Mouse (Mus musculus): ENCODE results near the gene Ttll11. TPM values are rescaled to one million over a fixed set of nuclear protein-coding genes. Genes with fewer than 3 reads are reported as not detected.
A peak's percentile ranks its signal among the peaks of the same experiment; 100 is the strongest.

Gene Ttll11
- not detected in 2 replicates for polyA plus RNA-seq (2012; ENCODE audit: insufficient read depth, insufficient read length, missing spikeins)

- H3K4me3 ChIP-seq (ENCODE audit: insufficient read depth, low read length), result peak within 1 kb of the TSS; percentile 80
- H3K27ac ChIP-seq (ENCODE audit: insufficient read depth, low read depth, low read length), result no peak within 1 kb of the TSS
- peaks cover 13% of the 10 kb centered on the region for H3K4me1 ChIP-seq (ENCODE audit: control insufficient read depth, insufficient read depth, low read length)
- TF ChIP-seq POLR2A (IDR thresholded peaks at IDR 0.05; ENCODE audit: borderline replicate concordance, low read depth, low read length) (no peak), CTCF (IDR thresholded peaks at IDR 0.05; ENCODE audit: low read depth, low read length) (no peak)
Measured at GRCm38 (mm10) chr2:35979644-35980021, at the start of gene Ttll11. Ttll11 (minus strand) TSS chr2:35979913.

- H3K4me3 ChIP-seq (ENCODE audit: insufficient read depth, low read length), result no peak overlapping the region
- TF ChIP-seq POLR2A (IDR thresholded peaks at IDR 0.05; ENCODE audit: borderline replicate concordance, low read depth, low read length) (no peak), CTCF (IDR thresholded peaks at IDR 0.05; ENCODE audit: low read depth, low read length) (no peak)
- H3K4me1 ChIP-seq (ENCODE audit: control insufficient read depth, insufficient read depth, low read length), result no peaks in the 10 kb centered on the region
- H3K27ac ChIP-seq (ENCODE audit: insufficient read depth, low read depth, low read length), result no peak overlapping the region
Measured at GRCm38 (mm10) chr2:36023291-36023690, 43.6 kb upstream of the Ttll11 start.

DNA sequence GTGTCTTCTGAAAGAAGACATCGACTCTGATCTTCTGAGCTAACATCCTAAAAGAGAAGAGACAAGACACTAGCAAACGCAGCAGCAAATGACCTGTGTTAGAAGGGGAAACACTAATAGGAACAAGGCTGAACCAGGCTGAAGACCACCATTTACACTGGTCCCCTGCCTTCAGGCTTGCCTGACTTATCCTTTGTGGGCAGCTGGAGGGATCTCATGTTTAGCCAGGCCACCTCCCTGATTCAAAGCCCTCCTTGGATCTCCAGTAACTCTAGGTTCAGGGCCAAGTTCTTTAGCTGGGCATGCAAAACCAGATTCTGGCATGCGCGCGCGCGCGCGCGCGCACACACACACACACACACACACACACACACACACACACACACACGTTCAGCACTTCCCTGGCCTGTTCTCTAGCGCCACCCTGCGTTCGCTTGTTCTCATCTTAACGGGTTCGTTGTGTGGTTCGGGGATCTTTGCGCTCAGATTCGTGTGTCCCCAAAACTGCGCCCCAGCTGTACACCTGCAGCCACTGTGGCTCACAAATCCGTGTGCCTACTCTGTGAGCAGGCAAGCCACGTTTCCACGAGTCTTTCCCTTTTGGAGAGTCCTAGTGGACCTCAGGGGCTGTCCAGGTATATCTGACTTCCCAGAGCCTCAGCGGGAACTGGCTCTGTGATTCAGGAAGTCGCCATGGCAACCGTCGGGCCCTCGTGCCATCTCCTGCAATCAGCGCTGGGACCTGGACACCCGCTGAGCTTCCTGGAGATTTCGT, 41.9 kb upstream of the Ttll11 start:
- no peak overlapping the region for H3K27ac ChIP-seq (ENCODE audit: insufficient read depth, low read depth, low read length)
- TF ChIP-seq CTCF (IDR thresholded peaks at IDR 0.05; ENCODE audit: low read depth, low read length) (no peak), POLR2A (IDR thresholded peaks at IDR 0.05; ENCODE audit: borderline replicate concordance, low read depth, low read length) (no peak)
- no peak overlapping the region for H3K4me3 ChIP-seq (ENCODE audit: insufficient read depth, low read length)
- H3K4me1 ChIP-seq (ENCODE audit: control insufficient read depth, insufficient read depth, low read length), result no peaks in the 10 kb centered on the region

DNA sequence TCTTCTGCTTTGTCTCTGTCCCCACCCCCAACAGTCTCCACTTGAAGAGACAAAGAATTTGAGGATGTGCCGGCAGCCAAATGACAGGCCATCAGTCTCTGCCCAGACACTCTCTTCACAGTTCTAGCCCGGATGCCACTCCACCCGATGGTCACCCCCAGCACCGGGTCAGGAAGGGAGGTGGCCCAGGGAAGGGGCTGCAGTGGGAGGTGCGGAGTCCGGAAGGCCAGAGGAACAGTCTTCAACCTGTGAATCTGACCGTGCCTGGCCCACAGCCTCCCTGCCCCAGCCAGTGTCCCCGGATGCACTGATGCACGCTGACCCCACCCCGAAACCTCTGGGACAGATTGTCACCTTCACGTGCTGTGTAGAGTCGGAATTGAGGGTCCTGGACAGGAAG, 33.3 kb upstream of the Ttll11 start:
- H3K4me1 ChIP-seq (ENCODE audit: control insufficient read depth, insufficient read depth, low read length), result no peaks in the 10 kb centered on the region
- H3K27ac ChIP-seq (ENCODE audit: insufficient read depth, low read depth, low read length), result no peak overlapping the region
- H3K4me3 ChIP-seq (ENCODE audit: insufficient read depth, low read length), result no peak overlapping the region
- TF ChIP-seq POLR2A (IDR thresholded peaks at IDR 0.05; ENCODE audit: borderline replicate concordance, low read depth, low read length) (no peak), CTCF (IDR thresholded peaks at IDR 0.05; ENCODE audit: low read depth, low read length) (no peak)

GRCm38 (mm10) chr2:36011331-36011825, 31.7 kb upstream of the Ttll11 start:
- peak overlapping the region; percentile 24; the same call in 1 of the 2 replicates for H3K4me3 ChIP-seq (ENCODE audit: insufficient read depth, low read length)
- TF ChIP-seq POLR2A (IDR thresholded peaks at IDR 0.05; ENCODE audit: borderline replicate concordance, low read depth, low read length), result no peak
- no peak for TF ChIP-seq CTCF (IDR thresholded peaks at IDR 0.05; ENCODE audit: low read depth, low read length)
- no peaks in the 10 kb centered on the region for H3K4me1 ChIP-seq (ENCODE audit: control insufficient read depth, insufficient read depth, low read length)
- no peak overlapping the region for H3K27ac ChIP-seq (ENCODE audit: insufficient read depth, low read depth, low read length)

DNA sequence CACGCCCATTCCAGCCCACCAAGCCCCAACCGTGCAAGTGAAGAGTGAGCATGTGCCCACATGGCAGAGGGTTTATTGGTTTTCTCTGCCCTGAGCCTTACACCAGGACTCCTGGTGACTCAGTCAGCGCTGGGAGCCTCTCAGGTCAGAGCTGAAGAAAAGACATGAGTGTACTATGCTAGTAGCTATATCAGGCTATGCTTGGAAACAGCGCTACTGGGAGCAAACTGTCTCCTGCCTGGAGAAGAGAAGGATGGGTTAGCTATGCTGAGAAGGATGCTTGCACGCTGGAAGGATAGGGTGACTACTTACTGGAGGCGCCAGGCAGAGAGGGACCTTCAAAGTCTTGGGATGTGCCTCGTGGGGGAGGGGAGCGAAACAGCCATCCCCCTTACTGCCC, 30.9 kb upstream of the Ttll11 start:
- Histone ChIP-seq H3K4me1 (ENCODE audit: control insufficient read depth, insufficient read depth, low read length) (no peaks in the 10 kb centered on the region), H3K27ac (ENCODE audit: insufficient read depth, low read depth, low read length) (no peak overlapping the region), H3K4me3 (ENCODE audit: insufficient read depth, low read length) (no peak overlapping the region)
- TF ChIP-seq POLR2A (IDR thresholded peaks at IDR 0.05; ENCODE audit: borderline replicate concordance, low read depth, low read length) (no peak), CTCF (IDR thresholded peaks at IDR 0.05; ENCODE audit: low read depth, low read length) (no peak)

GRCm38 (mm10) chr2:36009386-36009785, 29.7 kb upstream of the Ttll11 start:
- TF ChIP-seq CTCF (IDR thresholded peaks at IDR 0.05; ENCODE audit: low read depth, low read length) (peak; percentile 71), POLR2A (IDR thresholded peaks at IDR 0.05; ENCODE audit: borderline replicate concordance, low read depth, low read length) (no peak)
- Histone ChIP-seq H3K4me3 (ENCODE audit: insufficient read depth, low read length) (no peak overlapping the region), H3K27ac (ENCODE audit: insufficient read depth, low read depth, low read length) (no peak overlapping the region), H3K4me1 (ENCODE audit: control insufficient read depth, insufficient read depth, low read length) (no peaks in the 10 kb centered on the region)

DNA sequence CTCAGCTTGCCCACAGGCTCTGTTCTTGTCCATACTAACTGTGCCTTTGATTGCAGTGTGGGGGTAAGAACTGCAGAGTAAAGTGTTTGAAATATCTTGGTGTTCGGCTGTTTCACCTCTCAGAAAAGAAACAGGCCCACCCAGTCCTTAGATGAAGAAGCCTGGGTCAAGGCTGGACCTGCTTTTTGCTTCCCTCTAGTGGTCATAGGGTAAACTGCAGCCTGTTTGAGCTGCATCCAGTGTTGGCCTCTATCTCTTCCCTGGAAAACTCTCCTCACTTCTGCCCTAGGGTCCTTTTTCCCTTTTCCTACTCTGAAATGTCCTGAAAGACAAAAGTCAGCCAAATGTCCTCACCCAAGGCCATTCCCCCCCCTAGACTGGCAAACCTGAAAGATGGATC, 28.4 kb upstream of the Ttll11 start:
- TF ChIP-seq CTCF (IDR thresholded peaks at IDR 0.05; ENCODE audit: low read depth, low read length) (peak; percentile 29; the same call in 1 of the 2 replicates), POLR2A (IDR thresholded peaks at IDR 0.05; ENCODE audit: borderline replicate concordance, low read depth, low read length) (no peak)
- H3K27ac ChIP-seq (ENCODE audit: insufficient read depth, low read depth, low read length), result no peak overlapping the region

GRCm38 (mm10) chr2:36002188-36002587, 22.5 kb upstream of the Ttll11 start:
- H3K27ac ChIP-seq (ENCODE audit: insufficient read depth, low read depth, low read length), result no peak overlapping the region
- TF ChIP-seq POLR2A (IDR thresholded peaks at IDR 0.05; ENCODE audit: borderline replicate concordance, low read depth, low read length) (no peak), CTCF (IDR thresholded peaks at IDR 0.05; ENCODE audit: low read depth, low read length) (no peak)
- peaks cover 6% of the 10 kb centered on the region for H3K4me1 ChIP-seq (ENCODE audit: control insufficient read depth, insufficient read depth, low read length)
- no peak overlapping the region for H3K4me3 ChIP-seq (ENCODE audit: insufficient read depth, low read length)

More for the DNA sequence above, 28.4 kb upstream of the Ttll11 start:
- Histone ChIP-seq H3K4me1 (ENCODE audit: control insufficient read depth, insufficient read depth, low read length) (no peaks in the 10 kb centered on the region), H3K4me3 (ENCODE audit: insufficient read depth, low read length) (no peak overlapping the region)

DNA sequence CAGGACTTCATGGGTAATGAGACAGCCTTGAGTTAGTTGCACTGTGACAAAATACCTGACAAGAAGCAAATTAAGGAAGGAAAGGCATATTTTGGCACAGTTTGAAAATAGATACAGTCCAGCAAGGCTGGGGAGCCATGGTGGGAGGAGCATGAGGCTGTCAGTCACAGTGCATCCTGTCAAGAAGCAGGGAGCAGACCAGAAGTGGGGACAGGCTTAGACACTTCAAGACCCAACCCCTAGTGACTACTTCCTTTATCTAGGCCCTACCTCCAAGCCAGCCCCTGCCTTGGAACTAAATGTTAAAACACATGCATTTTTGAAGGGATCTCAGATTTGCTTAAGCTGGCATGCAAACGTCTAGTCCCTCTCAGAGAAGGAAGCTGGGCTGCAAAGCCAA, 20.7 kb upstream of the Ttll11 start:
- H3K4me1 ChIP-seq (ENCODE audit: control insufficient read depth, insufficient read depth, low read length), result peaks cover 8% of the 10 kb centered on the region
- TF ChIP-seq POLR2A (IDR thresholded peaks at IDR 0.05; ENCODE audit: borderline replicate concordance, low read depth, low read length) (no peak), CTCF (IDR thresholded peaks at IDR 0.05; ENCODE audit: low read depth, low read length) (no peak)
- no peak overlapping the region for H3K4me3 ChIP-seq (ENCODE audit: insufficient read depth, low read length)
- H3K27ac ChIP-seq (ENCODE audit: insufficient read depth, low read depth, low read length), result no peak overlapping the region

Data from bone marrow macrophage, adult 2 months (primary cell).